Mouse (Mus musculus) lung, embryonic 14.5 days (tissue): Measurements from ENCODE around the gene Zfx. TPM values are rescaled to one million over a fixed set of nuclear protein-coding genes. Genes with fewer than 3 reads are reported as not detected.

Source experiments
- ATAC-seq: fragments of 200-750 bp; cut with Nextera tagmentation; 2 replicates; pipeline ENCODE4 v1.8.0; 2017; ENCODE audit warnings: mild to moderate bottlenecking, moderate TSS enrichment, moderate library complexity; ENCODE audit not compliant: insufficient read depth
- DNase-seq: peaks from one replicate; pipeline ENCODE4 v3.0.0-alpha.2; 2015
- H3K27ac ChIP-seq: fragments of 300-500 bp; sonication (generic); 2 replicates; pipeline ENCODE4 v1.5.1; 2014; ENCODE audit warnings: low read depth, mild to moderate bottlenecking, moderate library complexity
- H3K27me3 ChIP-seq: fragments of 300-500 bp; sonication (generic); 2 replicates; pipeline ENCODE4 v1.6.1; 2014; ENCODE audit warnings: low read length, control low read depth; ENCODE audit not compliant: insufficient read depth
- H3K36me3 ChIP-seq: fragments of 300-500 bp; sonication (generic); 2 replicates; pipeline ENCODE4 v1.6.1; 2014; ENCODE audit warnings: control low read depth; ENCODE audit not compliant: insufficient read depth
- H3K4me1 ChIP-seq: fragments of 300-500 bp; sonication (generic); 2 replicates; pipeline ENCODE4 v1.6.1; 2014; ENCODE audit warnings: antibody characterized with exemption, control low read depth; ENCODE audit not compliant: insufficient read depth
- H3K4me2 ChIP-seq: fragments of 300-500 bp; sonication (generic); 2 replicates; pipeline ENCODE4 v1.6.1; 2014; ENCODE audit warnings: mild to moderate bottlenecking
- H3K4me3 ChIP-seq: fragments of 300-500 bp; sonication (generic); 2 replicates; pipeline ENCODE4 v1.5.1; 2014; ENCODE audit warnings: low read depth, low read length
- H3K9ac ChIP-seq: fragments of 300-500 bp; sonication (generic); 2 replicates; pipeline ENCODE4 v1.6.1; 2014
- H3K9me3 ChIP-seq: fragments of 300-500 bp; sonication (generic); 2 replicates; pipeline ENCODE4 v1.6.1; 2016; ENCODE audit warnings: low read depth, low read length, control low read depth
- CTCF ChIP-seq: IDR thresholded peaks from 2 replicates; pipeline ENCODE4 v1.5.1; 2016; ENCODE audit warnings: antibody characterized with exemption, low read depth
- WGBS: fragments of 180-500 bp; shearing (Covaris S2); extraction: QIAGEN DNeasy Blood & Tissue Kit; methylation state at CpG from one replicate; pipeline ENCODE4 v1.1.7; 2014; 5-methylcytosine and 5-hydroxymethylcytosine counted together
- polyA plus RNA-seq: library from polyadenylated mRNA; unstranded; fragments of >200 nt; fragmentation: Nextera tagmentation; extraction: Ambion mirVana; gene quantifications from 2 replicates; pipeline ENCODE4 v1.2.1, GENCODE M21; 2014

Gene Zfx
- polyA plus RNA-seq, result 32.2 and 37.5 TPM in 2 replicates

GRCm38 (mm10) chrX:94123059-94123839 lies at the start of gene Zfx:
TSS of gene Zfx (minus strand) at chrX:94123702.
- Histone ChIP-seq H3K9ac (peak within 1 kb of the TSS; percentile 94), H3K4me3 (peak within 1 kb of the TSS; percentile 60), H3K27me3 (no peaks in the 10 kb centered on the region), H3K4me1 (no peaks in the 10 kb centered on the region), H3K9me3 (no peaks in the 10 kb centered on the region; the same call in 1 of the 2 replicates), H3K4me2 (peak within 1 kb of the TSS; percentile 54), H3K27ac (peak within 1 kb of the TSS; percentile 99), H3K36me3 (no peaks in the 10 kb centered on the region)
- DNase-seq (peak; percentile 70), ATAC-seq (peak; percentile 84)
- 6% methylated on average over 37 of the region's 82 CpGs for WGBS
- TF ChIP-seq CTCF, result no peak

- DNase-seq (no peak), ATAC-seq (no peak)
- Histone ChIP-seq H3K4me2 (no peak overlapping the region), H3K36me3 (no peaks in the 10 kb centered on the region), H3K9me3 (no peaks in the 10 kb centered on the region), H3K4me1 (no peaks in the 10 kb centered on the region), H3K27me3 (0 out of 2 replicates have a peak, but pooled peaks cover 3% of the 10 kb centered on the region), H3K9ac (no peak overlapping the region), H3K4me3 (no peak overlapping the region), H3K27ac (no peak overlapping the region)
- TF ChIP-seq CTCF, result no peak
- 72% methylated on average over 6 of the region's 6 CpGs for WGBS
These were observed 45.8 kb upstream of the Zfx start for GRCm38 (mm10) chrX:94169348-94169747.

GRCm38 (mm10) chrX:94152251-94152830 lies 28.8 kb upstream of the Zfx start:
- 36% methylated on average over 11 of the region's 11 CpGs for WGBS
- peaks cover 16% of the 10 kb centered on the region for H3K27me3 ChIP-seq
- ATAC-seq, result peak; percentile 68
- no peak overlapping the region for H3K4me2 ChIP-seq
- H3K9ac ChIP-seq, result no peak overlapping the region
- peak overlapping the region; percentile 60; the same call in 1 of the 2 replicates for H3K27ac ChIP-seq
- DNase-seq, result peak; percentile 23
- no peaks in the 10 kb centered on the region for H3K9me3 ChIP-seq
- no peaks in the 10 kb centered on the region for H3K36me3 ChIP-seq
- H3K4me3 ChIP-seq, result no peak overlapping the region
- TF ChIP-seq CTCF, result no peak
- H3K4me1 ChIP-seq, result no peaks in the 10 kb centered on the region

DNA sequence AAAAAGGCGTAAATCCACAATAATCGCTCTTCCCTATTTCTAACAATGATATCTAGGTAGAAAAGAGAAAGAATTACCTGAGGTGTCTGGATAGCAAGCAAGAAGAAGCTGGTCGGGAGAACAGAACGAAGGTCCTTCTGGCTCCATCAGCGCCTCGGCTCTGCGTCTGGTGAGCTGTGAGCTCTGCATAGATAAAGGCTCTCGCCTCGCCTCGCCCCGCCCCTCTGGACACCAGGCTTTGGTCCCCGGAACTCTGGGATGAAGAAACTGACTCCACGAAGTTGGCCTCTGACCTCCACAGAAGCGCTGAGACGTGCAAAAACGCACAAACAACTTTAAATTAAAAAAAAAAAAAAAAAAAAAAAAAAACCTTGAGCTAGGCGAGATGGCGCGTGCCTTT lies 27.0 kb upstream of the Zfx start:
- no peak for TF ChIP-seq CTCF
- no peaks in the 10 kb centered on the region for H3K9me3 ChIP-seq

DNA sequence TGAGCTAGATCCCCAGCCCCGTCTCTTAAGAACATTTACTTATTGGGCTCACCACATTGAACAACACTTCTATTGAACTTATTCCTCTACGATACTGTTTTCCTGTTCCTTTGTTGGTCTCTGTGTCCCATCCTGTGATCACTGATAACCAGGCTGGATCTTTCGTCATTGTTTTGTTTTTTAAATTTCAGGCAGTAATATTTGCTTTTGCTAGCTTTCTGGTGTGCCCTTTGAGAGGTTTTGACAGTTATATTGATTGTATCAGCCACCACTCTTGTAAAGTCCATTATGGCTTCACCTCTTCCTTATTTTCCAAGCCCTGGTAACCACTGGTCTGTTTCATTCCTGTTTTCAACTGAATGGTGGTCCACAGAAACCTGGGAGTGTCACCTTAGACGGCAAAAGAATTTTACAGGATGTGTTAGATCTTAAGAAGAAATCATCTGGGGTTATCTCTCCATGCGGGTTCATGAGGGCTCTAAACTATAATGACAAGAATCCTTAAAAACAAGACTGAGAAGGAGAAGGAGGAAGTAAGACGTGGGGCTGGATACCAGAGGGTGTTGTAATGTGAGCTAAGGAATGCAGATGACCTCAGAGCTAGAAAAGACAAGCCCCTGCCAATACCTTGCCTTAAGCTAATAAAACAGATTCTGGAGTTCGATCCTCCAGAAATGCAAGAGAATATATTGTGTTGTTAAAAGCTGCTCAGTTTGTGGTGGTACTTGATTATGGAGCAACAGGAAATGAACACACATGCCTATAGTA lies 18.7 kb upstream of the Zfx start:
- Histone ChIP-seq H3K9me3 (no peaks in the 10 kb centered on the region), H3K4me3 (no peak overlapping the region), H3K4me2 (no peak overlapping the region), H3K27ac (no peak overlapping the region), H3K27me3 (peaks cover 8% of the 10 kb centered on the region), H3K9ac (no peak overlapping the region), H3K4me1 (no peaks in the 10 kb centered on the region), H3K36me3 (no peaks in the 10 kb centered on the region)
- TF ChIP-seq CTCF, result no peak
- 55% methylated on average over 7 of the region's 7 CpGs for WGBS
- DNase-seq, result no peak
- ATAC-seq, result no peak

More for the DNA sequence above, 27.0 kb upstream of the Zfx start:
- Histone ChIP-seq H3K27ac (no peak overlapping the region), H3K4me2 (no peak overlapping the region), H3K4me3 (no peak overlapping the region), H3K36me3 (no peaks in the 10 kb centered on the region), H3K27me3 (peaks cover 19% of the 10 kb centered on the region), H3K4me1 (no peaks in the 10 kb centered on the region), H3K9ac (no peak overlapping the region)
- DNase-seq (no peak), ATAC-seq (no peak)
- 79% methylated on average over 19 of the region's 19 CpGs for WGBS

DNA sequence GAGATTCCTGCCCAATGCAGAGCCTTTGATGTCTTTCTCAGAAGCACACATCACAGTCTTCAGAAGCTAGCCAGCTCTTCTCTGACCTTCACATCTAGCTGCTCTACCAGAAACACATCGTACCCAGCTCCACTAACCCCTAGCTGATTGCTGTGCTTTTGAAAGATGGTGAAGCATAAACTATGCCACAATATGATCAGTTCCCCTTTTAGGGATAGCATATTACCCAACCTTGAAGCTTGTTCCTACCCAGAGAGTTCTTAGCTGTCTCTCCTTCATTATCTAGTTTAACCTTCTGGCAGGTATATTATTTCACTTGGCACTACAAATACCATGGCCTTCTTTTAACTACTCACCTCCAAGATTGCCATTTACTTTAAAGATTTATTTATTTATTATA lies 16.6 kb upstream of the Zfx start:
- no peak overlapping the region for H3K4me2 ChIP-seq
- no peaks in the 10 kb centered on the region for H3K9me3 ChIP-seq
- H3K36me3 ChIP-seq, result no peaks in the 10 kb centered on the region
- no peak for DNase-seq
- no peak overlapping the region for H3K4me3 ChIP-seq
- TF ChIP-seq CTCF, result no peak
- ATAC-seq, result no peak
- 90% methylated on average over 1 of the region's 1 CpGs for WGBS
- H3K27me3 ChIP-seq, result peaks cover 5% of the 10 kb centered on the region; the same call in 1 of the 2 replicates
- H3K4me1 ChIP-seq, result no peaks in the 10 kb centered on the region
- no peak overlapping the region for H3K9ac ChIP-seq
- H3K27ac ChIP-seq, result no peak overlapping the region

DNA sequence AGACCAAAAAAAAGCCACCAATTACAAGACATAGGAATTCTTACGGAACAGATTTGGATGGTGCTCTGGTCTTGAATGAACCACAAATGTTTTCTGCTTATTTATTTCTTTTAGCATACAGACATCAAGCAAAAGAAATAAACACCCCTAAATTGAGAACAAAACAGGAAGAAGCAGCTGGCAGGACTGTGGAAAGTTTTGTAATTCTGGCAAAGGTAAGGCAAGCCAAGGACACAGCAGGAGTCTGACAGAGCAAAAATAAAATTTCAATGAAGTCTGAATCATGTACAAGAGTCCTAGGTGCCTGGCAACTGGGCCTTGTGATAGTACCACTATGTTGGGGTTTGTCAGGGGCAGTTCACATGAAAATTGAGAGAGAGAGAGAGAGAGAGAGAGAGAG lies 14.8 kb upstream of the Zfx start:
- DNase-seq (no peak), ATAC-seq (no peak)
- Histone ChIP-seq H3K4me3 (no peak overlapping the region), H3K9me3 (no peaks in the 10 kb centered on the region), H3K4me1 (no peaks in the 10 kb centered on the region), H3K27ac (no peak overlapping the region), H3K27me3 (peaks cover 10% of the 10 kb centered on the region; the same call in 1 of the 2 replicates), H3K4me2 (no peak overlapping the region), H3K9ac (no peak overlapping the region), H3K36me3 (no peaks in the 10 kb centered on the region)
- WGBS, result 84% methylated on average over 1 of the region's 1 CpGs
- TF ChIP-seq CTCF, result no peak
